Mouse (Mus musculus): Measurements from ENCODE around the gene Erbb4. TPM values are rescaled to one million over a fixed set of nuclear protein-coding genes. Genes with fewer than 3 reads are reported as not detected.
"Not testable (repeated sequence)": the region's sequence is repeated elsewhere in the genome, so short reads cannot be mapped to it uniquely, and the experiment has no call there.

Erbb4 gene
- polyA plus RNA-seq, 1 experiment from 2014 or later: 1.0 TPM

DNA sequence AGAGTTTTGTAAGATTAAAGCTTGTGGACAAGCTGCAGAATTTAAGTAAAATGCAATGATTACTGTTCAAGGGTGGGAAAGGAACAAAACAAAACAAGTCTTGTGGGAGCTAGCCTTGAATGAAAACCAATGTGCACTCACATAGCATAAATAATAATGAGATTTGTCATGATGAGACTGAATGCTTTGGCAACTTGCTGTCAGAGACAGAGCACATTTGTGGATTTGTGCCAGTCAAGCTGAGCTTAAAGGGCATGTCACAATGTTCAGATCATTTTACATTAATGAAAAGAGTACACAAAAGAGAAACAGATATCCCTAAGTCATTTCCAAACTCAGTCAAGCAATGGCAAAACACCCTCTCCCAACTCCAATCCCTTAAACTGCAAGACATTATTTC, 275.8 kb downstream of the Erbb4 start:
- no peak for ATAC-seq (ENCODE audit: borderline replicate concordance, extremely low read depth, low FRiP score, low TSS enrichment)
- Histone ChIP-seq H3K4me2 (no peak overlapping the region), H3K27me3 (no peaks in the 10 kb centered on the region), H3K36me3 (no peaks in the 10 kb centered on the region), H3K4me1 (no peaks in the 10 kb centered on the region), H3K27ac (no peak overlapping the region), H3K9ac (no peak overlapping the region), H3K4me3 (no peak overlapping the region), H3K9me3 (no peaks in the 10 kb centered on the region)

DNA sequence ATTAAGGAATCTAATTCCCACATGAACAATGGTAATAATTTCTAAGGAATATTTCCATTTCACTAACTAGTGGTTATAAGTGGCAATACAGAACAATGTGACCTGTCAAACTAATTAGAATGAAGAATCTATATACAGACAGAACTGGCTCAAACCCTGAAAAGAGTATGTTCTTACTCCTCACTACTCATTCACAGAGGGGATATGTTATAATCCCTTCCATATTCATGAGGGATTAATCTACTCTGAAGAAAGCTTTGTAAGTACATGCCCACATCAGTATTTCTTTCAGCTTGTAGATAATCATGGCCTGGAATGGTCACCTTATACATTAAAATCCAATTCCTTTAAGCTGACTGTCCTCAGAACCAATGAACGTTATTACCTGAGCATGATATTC, 276.3 kb downstream of the Erbb4 start:
- no peak for ATAC-seq (ENCODE audit: borderline replicate concordance, extremely low read depth, low FRiP score, low TSS enrichment)
- no peaks in the 10 kb centered on the region for H3K36me3 ChIP-seq
- 69% methylated on average over 1 of the region's 1 CpGs for WGBS
- H3K27me3 ChIP-seq: no peaks in the 10 kb centered on the region
- H3K9me3 ChIP-seq: no peaks in the 10 kb centered on the region
- H3K27ac ChIP-seq: no peak overlapping the region
- H3K4me2 ChIP-seq: no peak overlapping the region
- H3K4me1 ChIP-seq: no peaks in the 10 kb centered on the region
- no peak overlapping the region for H3K9ac ChIP-seq
- H3K4me3 ChIP-seq: no peak overlapping the region

DNA sequence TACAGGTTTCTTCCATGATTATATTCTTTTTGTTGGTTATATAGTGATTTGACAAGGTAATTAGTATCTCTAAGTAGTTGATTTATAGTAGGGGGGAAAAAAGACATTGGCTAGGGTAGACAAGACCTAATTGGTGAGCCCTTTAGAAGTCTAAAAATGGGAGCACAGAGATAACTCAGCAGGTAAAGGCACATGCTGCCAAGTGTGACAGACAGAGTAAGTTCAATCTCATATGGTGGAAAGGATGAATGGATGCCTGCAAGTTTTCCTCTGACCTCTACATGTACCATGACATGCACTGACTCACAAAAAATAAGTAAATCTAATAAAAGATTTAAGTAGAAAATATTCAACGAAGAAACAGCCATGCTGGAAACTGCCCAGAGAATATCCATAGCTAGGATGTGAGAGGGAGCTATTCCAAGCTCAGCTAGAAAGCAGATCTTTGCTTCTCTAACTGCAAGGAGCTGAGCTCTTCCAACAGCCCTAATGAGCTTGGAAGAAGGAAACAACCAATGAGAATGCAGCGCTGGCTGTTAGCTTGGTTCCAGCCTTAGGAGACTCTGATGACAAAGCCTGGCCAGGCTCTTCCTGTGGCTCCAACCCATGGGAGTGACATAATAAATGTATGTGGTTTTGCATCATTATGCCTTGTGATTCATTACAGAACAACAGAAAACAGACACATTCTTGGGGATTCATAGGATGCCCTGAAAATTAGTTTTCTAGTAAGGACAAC, 277.2 kb downstream of the Erbb4 start:
- no peaks in the 10 kb centered on the region for H3K4me1 ChIP-seq
- no peaks in the 10 kb centered on the region for H3K9me3 ChIP-seq
- H3K27me3 ChIP-seq: no peaks in the 10 kb centered on the region
- no peak for ATAC-seq (ENCODE audit: borderline replicate concordance, extremely low read depth, low FRiP score, low TSS enrichment)
- H3K9ac ChIP-seq: no peak overlapping the region
- no peak overlapping the region for H3K27ac ChIP-seq
- H3K36me3 ChIP-seq: no peaks in the 10 kb centered on the region
- WGBS: 73% methylated on average over 2 of the region's 2 CpGs
- H3K4me3 ChIP-seq: no peak overlapping the region
- no peak overlapping the region for H3K4me2 ChIP-seq

DNA sequence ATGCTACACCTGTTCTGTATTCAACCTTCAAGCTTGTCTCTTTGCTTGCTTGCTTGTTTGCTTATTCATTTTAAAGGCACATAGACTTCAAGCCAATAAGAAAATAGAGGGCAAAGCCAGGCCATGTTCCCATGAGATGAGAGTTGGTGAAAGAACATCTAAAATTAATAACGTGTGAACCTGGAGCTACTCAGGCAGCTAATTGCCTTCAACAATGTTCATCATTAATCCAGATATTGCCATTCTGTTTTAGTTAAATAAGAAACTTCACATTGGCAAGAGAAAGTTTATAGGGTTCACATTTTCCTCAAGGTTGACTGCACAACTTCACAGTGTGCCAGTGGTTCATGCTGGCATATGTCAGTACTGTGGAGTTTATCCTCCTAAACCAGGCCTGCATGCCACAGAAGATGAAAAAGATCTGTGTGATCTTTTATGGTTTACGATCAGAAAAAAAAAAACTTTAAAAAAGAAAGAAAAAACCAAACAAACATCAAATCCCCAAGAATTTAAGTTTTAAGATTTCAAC, 284.7 kb downstream of the Erbb4 start:
- H3K9ac ChIP-seq: no peak overlapping the region
- no peaks in the 10 kb centered on the region for H3K27me3 ChIP-seq
- 73% methylated on average over 2 of the region's 2 CpGs for WGBS
- no peak for ATAC-seq (ENCODE audit: borderline replicate concordance, extremely low read depth, low FRiP score, low TSS enrichment)
- no peaks in the 10 kb centered on the region for H3K4me1 ChIP-seq
- H3K9me3 ChIP-seq: no peaks in the 10 kb centered on the region
- H3K36me3 ChIP-seq: no peaks in the 10 kb centered on the region
- no peak overlapping the region for H3K4me3 ChIP-seq
- no peak overlapping the region for H3K4me2 ChIP-seq
- no peak overlapping the region for H3K27ac ChIP-seq

DNA sequence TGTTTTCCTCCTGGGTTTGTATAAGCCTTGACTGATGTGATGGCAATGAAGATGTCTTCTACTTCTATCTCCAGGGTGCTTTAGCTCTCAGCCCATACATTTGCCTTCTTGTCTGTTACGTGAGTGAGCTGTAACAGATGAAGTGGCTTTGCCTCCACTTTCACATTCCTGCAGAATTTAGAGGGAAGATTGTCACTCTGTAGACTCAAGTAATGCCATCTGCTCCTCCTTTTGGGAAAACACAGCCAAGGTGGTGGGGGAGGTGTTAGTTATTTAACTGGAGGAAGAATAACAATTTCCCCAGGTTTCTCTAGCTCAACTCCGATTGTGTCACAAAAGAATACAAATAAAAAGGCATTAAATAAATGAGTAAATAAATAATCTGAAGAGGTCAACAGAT, 301.1 kb downstream of the Erbb4 start:
- no peak overlapping the region for H3K4me2 ChIP-seq
- H3K4me3 ChIP-seq: no peak overlapping the region
- WGBS: 34% methylated on average over 2 of the region's 2 CpGs
- H3K9ac ChIP-seq: no peak overlapping the region
- no peak overlapping the region for H3K27ac ChIP-seq
- no peaks in the 10 kb centered on the region for H3K27me3 ChIP-seq
- no peaks in the 10 kb centered on the region for H3K36me3 ChIP-seq
- no peaks in the 10 kb centered on the region for H3K9me3 ChIP-seq
- no peaks in the 10 kb centered on the region for H3K4me1 ChIP-seq
- ATAC-seq (ENCODE audit: borderline replicate concordance, extremely low read depth, low FRiP score, low TSS enrichment): no peak

DNA sequence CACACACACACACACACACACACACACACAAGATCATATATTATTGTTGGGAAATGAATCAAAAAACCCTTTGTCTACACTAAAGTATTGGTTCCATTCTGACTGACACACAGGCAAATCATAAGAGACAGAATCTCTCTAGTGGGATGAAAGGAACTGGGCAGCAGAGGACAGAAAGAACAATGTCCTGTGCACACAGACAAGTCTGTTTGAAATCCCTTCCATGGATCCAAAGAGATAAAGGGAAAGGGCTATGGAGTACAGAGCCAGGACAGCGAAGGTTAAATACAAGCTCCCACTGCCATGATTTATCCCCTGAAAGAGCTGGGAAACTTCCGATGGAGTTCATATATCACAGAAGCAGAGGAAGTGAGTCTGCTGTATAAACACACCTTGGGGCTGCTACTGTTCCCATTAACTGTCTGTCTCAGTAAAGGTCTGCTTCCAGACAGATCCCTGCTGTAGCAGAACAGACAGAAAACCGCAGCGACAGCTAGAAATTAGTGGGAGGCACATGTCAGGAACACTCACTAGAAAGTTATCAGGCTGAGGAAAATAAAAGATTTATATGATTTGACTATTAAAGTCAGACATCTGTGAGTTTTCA, 320.3 kb downstream of the Erbb4 start:
- WGBS: 15% methylated on average over 4 of the region's 4 CpGs
- no peak for ATAC-seq (ENCODE audit: borderline replicate concordance, extremely low read depth, low FRiP score, low TSS enrichment)
- no peak overlapping the region for H3K27ac ChIP-seq

DNA sequence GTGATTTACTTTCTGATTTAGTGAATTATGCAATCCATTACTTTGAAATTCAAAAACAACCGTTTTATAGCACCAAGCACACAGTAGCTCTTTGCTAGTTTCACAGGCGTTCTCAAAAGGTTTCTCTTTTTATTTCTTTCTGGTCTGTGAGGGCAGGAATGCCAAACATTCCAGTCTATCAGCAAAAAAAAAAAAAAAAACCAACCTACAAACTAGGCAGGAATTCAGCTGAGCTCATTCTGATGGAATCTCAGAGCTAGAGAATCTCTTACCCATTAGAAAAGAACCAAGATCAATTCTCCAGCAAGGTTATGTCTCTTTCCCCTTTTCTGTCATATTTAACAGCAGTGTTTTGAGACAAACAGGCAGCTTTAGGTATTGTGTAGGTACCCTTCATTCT, 327.2 kb downstream of the Erbb4 start:
- no peaks in the 10 kb centered on the region for H3K9me3 ChIP-seq
- H3K4me1 ChIP-seq: 0 out of 2 replicates have a peak, but pooled peaks cover 5% of the 10 kb centered on the region
- no peaks in the 10 kb centered on the region for H3K36me3 ChIP-seq
- no peaks in the 10 kb centered on the region for H3K27me3 ChIP-seq
- WGBS: 9% methylated on average over 2 of the region's 2 CpGs
- ATAC-seq (ENCODE audit: borderline replicate concordance, extremely low read depth, low FRiP score, low TSS enrichment): no peak; the same call in 1 of the 2 replicates
- no peak overlapping the region for H3K9ac ChIP-seq
- H3K4me3 ChIP-seq: no peak overlapping the region
- H3K27ac ChIP-seq: peak overlapping the region; percentile 60
- no peak overlapping the region; the same call in 1 of the 2 replicates for H3K4me2 ChIP-seq

More for the DNA sequence above, 320.3 kb downstream of the Erbb4 start:
- Histone ChIP-seq H3K36me3 (no peaks in the 10 kb centered on the region), H3K27me3 (0 out of 2 replicates have a peak, but pooled peaks cover 3% of the 10 kb centered on the region), H3K4me2 (no peak overlapping the region), H3K9me3 (no peaks in the 10 kb centered on the region), H3K4me1 (no peaks in the 10 kb centered on the region), H3K4me3 (no peak overlapping the region), H3K9ac (no peak overlapping the region)

DNA sequence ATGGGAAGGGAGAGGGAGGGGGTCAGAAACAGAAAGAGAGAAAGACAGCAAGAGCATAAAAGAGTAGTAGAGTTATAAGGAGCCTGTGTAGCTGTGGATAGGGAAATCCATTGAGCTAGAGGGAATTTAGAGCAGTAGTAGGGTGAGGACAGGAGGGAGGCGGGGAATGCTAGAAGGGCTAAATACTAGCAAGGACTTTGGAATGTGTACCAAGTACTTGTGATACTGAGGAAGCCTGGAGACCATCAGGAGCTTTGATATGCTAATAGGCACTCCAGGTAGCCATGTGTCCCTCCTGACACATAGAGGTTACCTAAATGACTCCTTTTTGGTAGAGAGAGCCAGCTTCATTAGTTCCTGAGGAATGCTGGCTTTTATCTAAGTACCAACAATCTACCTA, 327.8 kb downstream of the Erbb4 start:
- no peaks in the 10 kb centered on the region for H3K9me3 ChIP-seq
- 64% methylated on average over 1 of the region's 1 CpGs for WGBS
- ATAC-seq (ENCODE audit: borderline replicate concordance, extremely low read depth, low FRiP score, low TSS enrichment): peak; percentile 57; the same call in 1 of the 2 replicates
- no peak overlapping the region for H3K4me3 ChIP-seq
- no peak overlapping the region; the same call in 1 of the 2 replicates for H3K4me2 ChIP-seq
- no peaks in the 10 kb centered on the region for H3K36me3 ChIP-seq
- H3K27me3 ChIP-seq: no peaks in the 10 kb centered on the region
- H3K27ac ChIP-seq: peak overlapping the region; percentile 60; the same call in 1 of the 2 replicates
- H3K4me1 ChIP-seq: 0 out of 2 replicates have a peak, but pooled peaks cover 5% of the 10 kb centered on the region
- no peak overlapping the region for H3K9ac ChIP-seq

DNA sequence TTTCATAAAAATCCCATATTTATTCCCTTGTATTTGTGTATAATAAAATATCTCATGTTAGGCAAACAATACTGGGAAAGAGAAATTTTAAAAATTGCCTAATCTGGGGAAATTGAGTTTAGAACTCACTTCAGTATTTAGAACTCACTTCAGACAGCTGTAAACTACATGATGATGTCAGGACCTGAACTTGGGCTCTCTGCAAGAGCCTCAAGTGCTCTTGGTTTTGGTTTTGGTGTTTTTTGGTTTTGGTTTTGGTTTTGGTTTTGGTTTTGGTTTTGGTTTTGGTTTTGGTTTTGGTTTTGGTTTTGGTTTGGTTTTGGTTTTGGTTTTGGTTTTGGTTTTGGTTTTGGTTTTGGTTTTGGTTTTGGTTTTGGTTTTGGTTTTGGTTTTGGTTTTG, 341.8 kb downstream of the Erbb4 start:
- H3K27ac ChIP-seq; H3K9me3 ChIP-seq; H3K4me1 ChIP-seq; H3K4me2 ChIP-seq; H3K9ac ChIP-seq; H3K36me3 ChIP-seq; ATAC-seq (ENCODE audit: borderline replicate concordance, extremely low read depth, low FRiP score, low TSS enrichment); H3K27me3 ChIP-seq; H3K4me3 ChIP-seq: not testable (repeated sequence)

DNA sequence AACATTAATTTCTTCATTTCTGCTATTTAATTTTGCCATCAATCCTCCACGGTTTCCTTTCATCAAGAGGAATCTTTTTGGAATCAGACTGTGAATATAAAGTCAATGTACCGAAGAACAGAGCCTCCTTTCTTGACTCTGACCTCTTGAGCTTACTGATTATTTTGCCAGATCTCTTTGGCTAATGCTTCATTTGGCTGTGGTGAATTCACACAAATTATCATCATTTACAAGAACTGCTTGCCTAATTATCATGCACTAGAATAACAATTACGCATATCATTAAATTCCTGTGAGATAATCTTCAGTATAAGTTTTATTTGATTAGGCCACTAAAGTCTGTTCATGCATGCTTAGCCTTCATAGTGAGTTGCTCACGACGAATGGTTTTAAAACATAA, 345.4 kb downstream of the Erbb4 start:
- ATAC-seq (ENCODE audit: borderline replicate concordance, extremely low read depth, low FRiP score, low TSS enrichment): no peak
- no peak overlapping the region for H3K27ac ChIP-seq
- 81% methylated on average over 5 of the region's 5 CpGs for WGBS
- no peak overlapping the region for H3K4me3 ChIP-seq
- no peaks in the 10 kb centered on the region for H3K4me1 ChIP-seq
- H3K9ac ChIP-seq: no peak overlapping the region
- no peaks in the 10 kb centered on the region for H3K36me3 ChIP-seq
- no peaks in the 10 kb centered on the region for H3K27me3 ChIP-seq
- H3K9me3 ChIP-seq: no peaks in the 10 kb centered on the region
- no peak overlapping the region for H3K4me2 ChIP-seq

DNA sequence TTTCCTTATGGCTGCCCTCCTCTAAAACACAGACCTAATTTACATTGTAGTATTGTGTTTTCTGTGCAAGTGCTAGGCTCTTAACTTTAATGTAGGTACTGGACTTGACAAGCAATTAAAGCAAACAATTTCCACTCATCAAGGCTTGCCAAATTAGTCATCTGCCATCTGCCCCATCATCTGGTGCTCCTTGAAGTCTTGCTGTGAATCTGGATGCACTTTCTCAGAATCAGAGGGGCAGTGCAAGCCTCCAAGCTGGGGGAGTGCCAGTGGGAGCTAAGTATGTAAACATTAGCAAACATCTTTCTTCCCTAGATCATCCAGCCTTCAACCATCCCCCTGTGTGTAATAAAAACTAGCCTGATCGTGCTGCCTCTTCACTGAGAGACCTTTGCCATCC, 358.9 kb downstream of the Erbb4 start:
- Histone ChIP-seq H3K9me3 (no peaks in the 10 kb centered on the region), H3K4me1 (no peaks in the 10 kb centered on the region), H3K4me3 (no peak overlapping the region), H3K4me2 (no peak overlapping the region), H3K36me3 (no peaks in the 10 kb centered on the region), H3K27ac (no peak overlapping the region), H3K27me3 (no peaks in the 10 kb centered on the region), H3K9ac (no peak overlapping the region)
- no peak for ATAC-seq (ENCODE audit: borderline replicate concordance, extremely low read depth, low FRiP score, low TSS enrichment)
- WGBS: 14% methylated on average over 1 of the region's 1 CpGs

DNA sequence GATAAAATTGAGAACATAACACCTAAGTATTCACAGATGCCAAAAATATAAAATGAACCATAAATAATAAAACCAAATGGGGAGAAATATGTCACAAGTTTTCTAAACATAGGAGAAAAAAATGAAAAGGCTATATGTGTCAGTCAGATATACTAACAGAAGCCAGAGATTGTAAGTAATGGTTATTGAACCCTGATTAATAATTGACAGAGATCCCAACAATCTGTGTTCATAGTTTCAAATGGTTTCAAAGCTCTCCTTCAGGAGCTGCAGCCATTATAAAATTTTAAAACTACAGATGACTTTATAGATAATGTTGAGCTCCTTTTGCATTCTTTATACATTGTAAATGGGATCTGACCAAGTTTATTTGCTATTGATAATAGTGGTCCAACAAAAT, 426.4 kb downstream of the Erbb4 start:
- H3K27me3 ChIP-seq: no peaks in the 10 kb centered on the region
- ATAC-seq (ENCODE audit: borderline replicate concordance, extremely low read depth, low FRiP score, low TSS enrichment): no peak

More for the DNA sequence above, 426.4 kb downstream of the Erbb4 start:
- Histone ChIP-seq H3K36me3 (no peaks in the 10 kb centered on the region), H3K27ac (no peak overlapping the region), H3K4me3 (no peak overlapping the region), H3K9me3 (no peaks in the 10 kb centered on the region), H3K4me2 (no peak overlapping the region), H3K4me1 (no peaks in the 10 kb centered on the region), H3K9ac (no peak overlapping the region)

All from lung, embryonic 15.5 days (tissue).